Mouse (Mus musculus): Measurements from ENCODE around the gene Ahcyl1.
"Not testable (repeated sequence)": the region's sequence is repeated elsewhere in the genome, so short reads cannot be mapped to it uniquely, and the experiment has no call there.

Gene Ahcyl1

DNA sequence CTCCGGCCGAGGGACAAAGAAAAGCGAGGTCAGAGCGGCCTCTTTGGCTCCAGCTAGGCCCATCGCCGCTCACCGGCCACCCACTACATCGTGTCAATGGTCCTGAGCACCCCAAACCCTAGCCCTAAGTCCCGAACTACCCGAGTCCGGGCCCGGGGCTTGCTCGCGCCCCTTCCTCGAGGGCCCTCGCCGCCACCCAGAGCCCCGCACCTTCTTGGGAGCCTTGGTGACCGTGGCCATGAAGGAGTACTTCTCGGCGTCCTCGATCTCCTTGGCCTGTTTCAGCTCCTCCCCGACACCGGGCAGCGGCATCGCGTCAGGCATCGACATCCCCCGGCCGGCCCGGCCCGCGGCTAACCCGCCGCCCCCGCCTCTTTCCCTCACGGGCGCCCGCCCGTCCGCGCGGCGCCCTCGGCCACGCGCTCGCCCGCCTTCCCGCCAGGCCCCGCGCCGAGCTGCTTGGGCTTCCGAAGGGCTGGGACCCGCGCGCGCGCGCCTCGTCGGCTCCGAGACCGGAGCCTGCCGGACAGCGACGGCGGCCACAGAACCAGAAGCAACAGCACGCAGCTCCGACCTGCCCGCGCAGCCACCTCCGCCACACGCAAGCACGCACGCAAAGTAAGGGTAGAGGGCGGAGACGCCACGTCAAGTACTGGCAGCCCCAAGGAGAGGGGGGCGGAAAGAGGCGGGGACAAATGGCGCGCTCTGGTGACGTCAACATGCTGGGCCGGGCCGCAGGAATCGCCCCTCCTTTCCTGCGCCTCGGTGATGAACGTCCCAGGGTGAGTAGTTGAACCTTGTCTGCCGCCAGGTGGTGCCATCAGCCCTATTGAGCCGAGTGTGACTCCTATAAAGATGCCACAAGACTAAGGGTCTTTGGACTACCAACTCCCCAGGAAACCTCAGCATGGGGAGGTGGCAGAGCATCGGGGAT, at the start of gene Ahcyl1:
Gene Ahcyl1 (minus strand): TSS at position 613 of the 934 bp plus-strand sequence.
- DNase-seq (ENCODE audit: low spot score in 2 of 2): peak; percentile 98 to 100

DNA sequence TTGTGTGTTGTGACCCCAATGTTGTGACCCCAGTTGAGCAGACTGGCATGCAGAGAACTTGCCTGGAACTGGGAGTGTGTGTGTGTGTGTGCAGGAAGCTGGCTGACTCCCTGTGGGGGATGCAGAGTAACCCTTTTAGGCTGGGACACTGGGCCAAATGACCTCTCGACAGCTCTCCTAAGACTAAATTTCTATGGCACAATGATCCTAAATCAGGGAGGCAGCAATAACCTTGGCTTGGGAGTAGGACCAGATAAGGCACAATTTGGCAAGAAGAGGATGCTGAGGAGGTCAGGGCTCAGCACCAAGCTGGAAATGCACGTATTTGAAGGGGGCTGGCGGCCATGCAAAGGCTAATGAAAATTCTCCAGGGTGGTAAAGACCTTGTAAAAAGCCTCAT, 49.7 kb upstream of the Ahcyl1 start:
- no peak for DNase-seq (ENCODE audit: low spot score in 2 of 2)

DNA sequence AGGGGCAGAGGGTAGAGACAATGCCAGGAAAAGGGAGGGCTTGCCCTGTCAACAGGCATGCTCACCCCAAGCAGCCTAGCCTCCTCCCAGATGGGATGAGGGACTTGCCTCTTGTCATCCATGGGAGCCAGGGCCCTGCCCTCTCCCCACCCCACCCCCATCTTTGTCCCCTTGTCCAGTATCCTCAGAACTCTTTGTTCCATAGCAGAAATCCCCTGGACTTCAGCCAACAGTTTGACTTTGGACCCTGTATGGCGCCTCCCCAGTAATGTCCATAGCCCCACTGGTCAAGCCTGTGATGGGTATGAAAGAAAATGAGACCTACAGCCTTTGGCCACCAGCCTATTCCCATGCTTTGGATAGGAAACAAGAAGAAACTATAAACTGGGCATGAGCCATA, 47.3 kb upstream of the Ahcyl1 start:
- no peak for DNase-seq (ENCODE audit: low spot score in 2 of 2)

DNA sequence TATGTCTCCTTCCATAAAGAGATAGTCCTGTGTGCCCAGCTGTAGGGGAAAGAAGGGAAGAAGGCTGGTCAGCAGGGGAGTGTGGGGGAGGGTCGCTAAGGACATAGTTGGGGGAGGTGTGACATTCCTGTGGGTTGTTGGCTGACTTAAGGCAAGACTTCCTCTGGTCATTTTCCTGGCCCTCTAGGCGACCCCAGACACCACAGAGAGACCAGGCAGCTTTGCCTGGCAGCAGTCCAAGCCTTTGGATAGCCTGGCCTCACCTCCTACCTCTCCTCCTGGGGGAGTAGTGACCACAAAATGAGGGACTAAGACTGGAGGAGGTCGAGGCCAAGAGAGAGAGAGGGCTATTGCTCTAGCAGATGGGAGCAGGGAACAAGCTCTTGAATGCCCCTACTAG, 46.7 kb upstream of the Ahcyl1 start:
- no peak for DNase-seq (ENCODE audit: low spot score in 2 of 2)

DNA sequence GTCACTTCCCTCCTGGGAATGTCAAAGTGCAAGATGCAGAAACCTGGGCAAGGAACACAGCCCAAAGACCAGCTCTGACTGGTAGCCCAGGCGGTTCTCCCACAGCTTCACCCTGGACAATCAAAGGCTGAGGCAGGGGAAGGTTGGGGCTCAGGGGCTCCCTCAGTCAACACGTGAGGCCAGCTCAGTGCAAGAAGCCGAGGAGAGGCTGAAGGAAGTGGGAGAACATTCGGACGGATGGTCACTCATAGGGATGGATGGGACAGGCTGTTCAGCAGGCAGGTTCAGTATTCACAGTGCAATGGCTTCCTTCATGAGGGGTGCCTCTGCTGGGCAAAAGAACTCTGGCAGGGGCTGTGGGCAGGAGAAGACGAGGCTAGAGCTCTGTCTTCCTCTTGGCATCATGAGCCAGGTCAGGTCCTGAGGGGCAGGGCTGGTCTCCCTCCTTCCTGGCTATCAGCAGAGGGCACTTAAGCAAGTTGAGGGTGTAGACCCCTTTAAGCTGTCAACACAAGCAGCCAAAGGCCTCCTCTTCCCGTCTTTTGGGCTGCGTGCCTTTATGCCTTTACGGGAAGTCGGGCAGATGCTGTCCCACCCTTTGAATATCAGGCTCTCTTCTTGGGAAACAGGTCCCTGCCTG, 45.8 kb upstream of the Ahcyl1 start:
- DNase-seq (ENCODE audit: low spot score in 2 of 2): no peak

DNA sequence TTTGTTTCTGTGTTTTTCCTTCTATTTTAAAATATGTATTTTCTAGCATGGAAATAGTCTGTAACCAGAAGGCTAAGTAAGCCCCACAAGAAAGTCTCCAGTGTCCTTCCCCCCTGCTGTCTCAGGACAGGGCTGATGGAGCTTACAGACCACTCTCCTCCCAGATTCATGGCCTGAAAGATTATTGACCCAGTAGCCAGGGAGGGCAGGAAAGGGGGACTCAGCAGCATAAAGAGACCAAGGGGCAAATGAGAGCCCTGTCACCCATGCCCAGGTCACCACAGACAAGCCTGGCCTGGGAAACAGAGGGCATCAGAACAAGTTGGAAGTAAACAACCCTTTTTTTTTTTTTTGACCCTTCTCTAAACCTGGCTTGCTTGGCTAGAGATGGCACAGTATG, 45.0 kb upstream of the Ahcyl1 start:
- no peak for DNase-seq (ENCODE audit: low spot score in 2 of 2)

DNA sequence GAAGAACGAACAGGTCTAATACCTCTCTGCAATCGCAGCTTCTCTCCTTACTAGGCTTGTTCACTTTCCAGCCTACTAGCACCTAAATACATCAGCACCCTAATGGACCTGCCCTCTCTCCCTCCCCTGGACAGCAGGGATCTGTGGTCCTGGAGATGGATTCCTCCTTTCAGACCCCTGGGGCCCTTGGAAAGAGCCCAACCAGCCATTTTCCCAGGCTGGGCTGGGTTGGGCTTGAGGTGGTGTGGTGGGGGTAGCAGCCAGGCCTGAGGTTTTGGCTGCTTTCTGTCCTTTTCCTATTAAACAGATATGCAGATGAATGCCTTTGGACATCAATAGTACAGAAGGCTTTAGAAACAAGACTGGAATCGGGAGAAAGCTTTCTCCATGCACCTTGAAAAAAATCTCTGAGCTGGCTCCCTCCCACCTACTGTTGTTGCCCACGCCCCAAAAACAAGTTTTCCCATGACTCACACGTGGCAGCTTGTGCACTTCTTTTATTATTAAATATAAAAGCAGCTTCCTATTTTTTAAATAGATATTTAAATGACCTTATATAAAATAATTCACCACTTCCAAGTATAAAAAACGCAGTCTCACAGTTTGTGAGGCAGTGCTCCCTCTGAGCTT, 44.3 kb upstream of the Ahcyl1 start:
- peak in 1 of 2 experiments; percentile 57 for DNase-seq (ENCODE audit: low spot score in 2 of 2)

DNA sequence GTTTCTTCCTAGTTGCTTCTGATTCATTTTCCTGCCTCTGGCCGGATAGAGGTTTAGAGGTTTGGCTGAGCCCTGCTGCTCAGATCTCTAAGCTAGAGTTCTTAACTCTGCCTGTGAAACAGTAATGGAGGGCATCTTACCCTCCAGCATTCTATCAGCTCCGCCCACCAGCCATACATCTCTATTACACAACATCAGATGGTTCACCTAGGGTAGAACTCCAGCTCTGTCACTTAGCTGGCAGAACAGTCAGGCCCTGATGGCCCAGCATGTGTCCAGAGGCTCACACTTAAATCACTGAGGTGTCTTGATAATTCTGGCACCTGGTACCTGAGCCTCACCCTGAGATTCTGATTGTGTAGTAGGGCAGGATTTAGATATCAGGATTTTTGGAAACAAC, 43.6 kb upstream of the Ahcyl1 start:
- DNase-seq (ENCODE audit: low spot score in 2 of 2): no peak

DNA sequence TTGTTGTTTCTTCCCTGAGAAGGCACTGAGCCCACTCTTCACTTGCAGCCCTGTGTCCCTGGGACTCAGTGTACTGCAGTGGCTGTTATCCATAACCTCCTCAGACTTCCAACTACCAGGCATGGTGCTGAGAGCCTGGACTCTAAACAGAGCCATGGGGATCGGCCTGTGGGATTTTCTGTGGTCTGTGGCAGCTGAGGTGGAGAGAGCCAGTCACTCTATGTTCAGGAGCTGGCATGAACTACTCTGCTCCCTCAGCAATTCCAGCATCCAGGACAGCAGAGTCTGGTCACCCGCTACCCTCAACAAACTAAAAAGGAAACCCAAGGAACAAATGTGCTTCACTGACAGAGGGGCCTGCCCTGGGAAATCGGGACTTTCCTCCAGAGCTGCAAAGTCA, 43.1 kb upstream of the Ahcyl1 start:
- no peak for DNase-seq (ENCODE audit: low spot score in 2 of 2)

DNA sequence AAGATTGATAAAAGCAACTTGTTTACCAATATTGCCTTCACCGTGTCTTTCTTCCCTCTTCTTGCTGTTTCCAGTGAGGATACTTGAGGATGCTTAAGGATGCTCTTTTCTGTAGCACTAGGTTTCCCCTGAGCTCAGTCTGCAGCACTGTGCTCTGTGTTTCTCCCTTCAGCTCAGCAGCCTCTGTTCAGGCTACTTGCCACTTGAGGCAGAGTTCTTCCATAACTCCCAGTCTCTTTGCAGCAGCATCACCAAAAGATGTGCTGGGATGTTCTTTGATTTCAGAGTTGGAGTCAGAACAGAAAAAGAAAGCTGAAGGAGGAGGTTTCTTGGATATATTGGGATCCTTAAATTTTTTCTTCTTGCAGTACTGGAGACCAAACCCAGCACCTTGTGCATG, 42.3 kb upstream of the Ahcyl1 start:
- DNase-seq (ENCODE audit: low spot score in 2 of 2): no peak

DNA sequence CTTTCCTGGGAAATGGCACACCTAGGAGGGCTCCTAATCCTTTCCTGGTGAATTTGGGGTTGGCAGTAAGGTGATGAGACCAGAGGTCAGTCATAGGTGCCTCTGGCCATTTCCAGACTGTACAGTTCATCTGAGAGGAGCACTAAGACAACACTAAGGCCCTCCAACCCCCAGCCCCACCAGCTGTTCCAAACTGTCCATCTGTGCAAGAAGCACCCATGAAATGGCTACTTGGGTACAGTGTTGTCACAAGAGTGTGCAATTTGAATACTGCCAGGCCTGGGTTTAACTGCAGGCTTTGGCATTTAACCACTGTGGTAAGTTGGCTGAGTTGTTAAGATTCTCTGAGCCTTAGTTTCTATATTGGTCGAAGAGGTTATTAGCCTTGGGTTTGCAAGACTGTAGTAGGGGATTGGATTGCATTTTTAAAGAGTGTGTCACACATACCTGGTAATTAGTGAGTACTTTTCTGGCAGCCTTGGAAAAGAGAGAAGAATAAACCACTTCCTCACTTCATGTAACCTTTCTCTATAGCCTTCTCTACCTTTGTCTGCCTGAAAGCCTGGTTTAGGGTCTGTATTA, 41.3 kb upstream of the Ahcyl1 start:
- no peak for DNase-seq (ENCODE audit: low spot score in 2 of 2)

DNA sequence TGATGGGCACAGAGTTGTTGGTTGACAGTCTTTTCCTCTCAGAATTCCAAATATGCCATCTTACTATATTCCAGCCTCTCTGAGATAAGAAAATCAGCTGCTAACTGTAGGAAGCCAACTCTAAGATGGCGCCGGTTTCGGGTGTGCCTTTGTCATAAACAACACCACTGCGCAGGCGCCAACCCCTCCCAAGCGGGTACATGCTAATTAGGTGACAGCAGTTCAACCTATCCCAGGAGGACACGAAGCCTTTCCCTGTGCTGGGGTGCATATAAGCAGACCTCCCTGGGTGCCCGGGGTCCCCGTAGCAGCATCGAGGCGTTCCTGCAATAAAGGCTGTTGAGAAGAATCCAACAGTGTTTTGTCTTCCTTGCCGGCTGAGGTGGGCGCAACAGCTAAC, 39.3 kb upstream of the Ahcyl1 start:
- not testable (repeated sequence) for DNase-seq (ENCODE audit: low spot score in 2 of 2)

DNA sequence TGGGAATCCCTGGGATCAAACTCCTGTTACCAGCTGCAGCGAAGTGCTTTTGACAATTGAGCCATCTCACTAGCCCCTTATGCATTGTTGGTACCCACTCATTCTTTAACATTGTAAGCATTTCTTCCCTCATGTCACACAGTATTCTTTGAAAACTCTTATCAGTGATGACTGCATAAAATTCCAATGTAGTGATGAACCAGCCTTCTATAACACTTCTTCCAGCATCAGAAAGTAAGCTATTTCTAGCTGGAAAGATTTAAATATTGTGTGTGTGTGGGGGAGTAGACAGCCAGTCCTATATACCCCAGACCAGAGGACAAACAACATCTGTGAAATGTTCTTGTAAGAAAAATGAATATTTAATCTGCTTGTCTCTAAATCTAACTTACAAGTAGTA, 37.0 kb upstream of the Ahcyl1 start:
- DNase-seq (ENCODE audit: low spot score in 2 of 2): no peak

DNA sequence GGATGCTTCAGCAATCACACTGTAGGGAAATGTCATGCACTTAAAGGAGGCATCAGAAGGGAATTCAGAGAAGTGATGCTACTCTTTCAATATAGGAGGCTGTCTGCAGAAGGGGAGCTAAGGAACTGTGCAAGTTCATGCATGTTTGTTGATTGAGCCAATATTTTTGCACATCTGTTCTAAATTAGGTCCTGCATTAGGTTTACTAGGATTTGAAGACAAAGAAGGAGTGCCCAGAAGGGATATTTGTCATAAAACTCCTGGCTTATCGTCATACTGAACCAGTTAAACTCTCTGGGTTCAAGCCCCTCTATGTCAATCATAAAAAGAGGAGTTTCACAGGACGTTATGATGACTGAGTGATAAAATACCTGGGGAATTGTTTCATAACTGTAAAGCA, 33.9 kb upstream of the Ahcyl1 start:
- DNase-seq (ENCODE audit: low spot score in 2 of 2): no peak

DNA sequence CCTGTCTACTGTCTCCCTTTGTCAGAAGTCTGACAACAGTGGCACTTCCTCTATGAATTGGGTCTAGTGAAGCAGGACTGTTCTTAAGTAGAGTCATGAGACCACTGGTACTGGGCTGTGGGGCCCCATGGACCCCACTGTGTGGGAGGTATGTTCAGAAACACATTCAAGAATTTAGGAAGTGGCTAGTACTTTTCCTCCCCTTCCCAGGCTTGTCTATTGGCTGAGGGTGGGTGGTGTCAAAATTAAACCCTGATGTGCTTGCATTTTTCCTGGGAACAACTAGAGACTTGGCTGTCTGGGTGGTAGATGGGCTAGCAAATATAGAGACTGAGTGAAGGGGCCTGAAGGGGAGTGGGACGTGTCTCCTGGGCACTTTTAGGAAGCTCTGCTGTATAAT, 32.1 kb upstream of the Ahcyl1 start:
- no peak for DNase-seq (ENCODE audit: low spot score in 2 of 2)

DNA sequence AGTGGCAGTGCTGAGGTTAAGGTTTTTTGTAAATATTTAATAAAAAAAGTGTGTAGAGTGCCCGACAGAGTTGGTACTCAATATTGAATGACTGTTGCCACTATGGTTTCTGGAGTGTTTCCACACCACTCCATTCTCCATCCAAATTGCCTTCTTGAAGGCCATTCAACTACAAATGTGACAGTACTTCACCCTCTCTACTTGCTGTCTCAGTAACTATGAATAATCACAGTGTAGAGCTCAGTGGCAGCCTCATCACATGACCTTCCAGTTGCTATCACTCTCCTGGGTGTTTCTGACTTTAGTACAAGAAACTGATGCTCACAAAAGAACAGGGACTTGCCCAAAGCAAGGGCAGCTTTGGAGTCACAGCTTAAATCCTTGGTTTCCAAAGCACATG, 19.6 kb upstream of the Ahcyl1 start:
- DNase-seq (ENCODE audit: low spot score in 2 of 2): no peak

DNA sequence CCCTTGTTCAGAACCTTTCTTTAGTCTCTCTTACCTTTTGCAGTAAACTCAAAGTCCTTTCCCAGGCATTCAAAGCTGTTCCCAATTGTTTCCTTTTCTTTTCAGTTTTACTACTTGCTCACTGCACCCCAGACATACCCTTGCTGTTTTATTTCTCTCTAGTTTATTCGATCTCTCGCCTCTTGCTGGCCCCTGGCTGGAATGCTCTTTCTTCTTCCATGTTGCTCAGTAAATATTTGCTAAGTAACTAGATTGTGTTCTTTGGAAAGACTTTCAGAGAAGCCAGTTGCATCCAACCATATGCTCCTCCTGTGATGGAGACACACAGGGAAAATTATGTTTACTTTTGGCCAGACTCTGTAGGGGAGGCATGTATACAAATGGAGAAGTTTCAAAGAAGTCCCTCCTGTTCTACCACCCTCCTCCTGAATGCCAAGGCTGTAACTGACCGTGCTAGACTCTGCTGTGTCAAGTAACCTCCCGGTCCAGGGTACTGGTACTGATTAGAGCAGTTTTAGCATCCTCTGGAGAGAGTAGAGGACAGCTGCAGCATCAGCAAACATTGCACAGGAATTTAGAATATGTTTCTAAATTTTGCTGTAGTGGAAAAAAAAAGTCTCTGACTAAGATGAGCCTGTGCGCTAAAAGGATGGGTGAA, 18.0 kb upstream of the Ahcyl1 start:
- DNase-seq (ENCODE audit: low spot score in 2 of 2): no peak

DNA sequence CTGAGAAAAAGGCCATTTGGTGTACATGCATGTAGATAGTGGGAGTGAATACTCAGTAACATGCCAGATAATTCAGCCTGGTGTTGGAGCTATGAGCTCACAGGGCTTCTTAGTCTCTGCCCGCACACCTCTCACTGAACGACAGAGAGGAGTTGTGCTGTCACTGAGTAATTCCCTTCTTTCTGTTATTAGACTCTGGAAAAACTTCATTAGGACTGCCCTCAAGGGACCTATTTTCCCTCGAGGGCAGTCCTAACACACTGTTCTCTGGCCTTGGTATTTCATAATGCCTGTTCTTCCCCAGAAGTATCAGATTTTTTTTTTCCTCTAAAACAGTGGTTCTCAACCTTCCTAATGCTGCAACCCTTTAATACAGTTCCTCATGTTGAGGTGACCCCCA, 15.7 kb upstream of the Ahcyl1 start:
- no peak for DNase-seq (ENCODE audit: low spot score in 2 of 2)

DNA sequence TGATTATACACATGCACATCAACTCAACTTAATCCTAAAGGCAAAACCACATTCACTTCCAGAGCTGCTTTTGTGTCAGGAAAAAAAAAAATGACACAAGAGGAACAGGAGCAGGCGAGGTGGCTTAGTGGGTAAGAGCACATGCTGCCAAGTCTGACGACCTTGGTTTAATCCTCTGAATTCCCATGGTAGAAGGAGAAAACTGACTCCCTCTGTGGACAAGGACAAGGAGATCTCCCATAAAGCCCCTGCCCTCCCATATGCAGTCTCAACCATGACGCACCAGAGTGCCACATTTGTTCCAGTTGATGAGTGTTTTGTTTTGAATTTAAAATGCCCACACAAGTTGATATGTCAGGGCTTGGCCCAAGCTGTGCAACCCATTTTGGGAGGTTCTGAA, 12.8 kb upstream of the Ahcyl1 start:
- no peak for DNase-seq (ENCODE audit: low spot score in 2 of 2)

DNA sequence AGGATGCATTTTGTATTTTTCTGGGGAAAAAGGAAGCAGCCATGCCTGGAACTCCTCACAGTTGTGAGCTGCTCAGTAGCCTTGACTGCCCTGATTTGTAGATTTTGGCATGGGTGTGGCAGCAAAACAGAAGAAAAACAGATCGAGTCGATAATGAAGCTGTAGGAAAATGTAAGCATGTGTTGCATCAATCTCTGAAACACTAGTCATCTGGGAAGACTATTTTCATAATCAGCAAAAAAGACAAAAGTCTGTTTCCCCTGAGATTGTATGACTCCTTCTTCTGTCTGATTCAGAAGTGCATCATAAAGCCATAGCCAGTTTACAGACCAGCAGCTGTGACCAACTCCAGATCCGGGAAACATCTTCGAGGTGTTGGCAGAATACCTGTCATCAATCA, 10.9 kb upstream of the Ahcyl1 start:
- DNase-seq (ENCODE audit: low spot score in 2 of 2): no peak

DNA sequence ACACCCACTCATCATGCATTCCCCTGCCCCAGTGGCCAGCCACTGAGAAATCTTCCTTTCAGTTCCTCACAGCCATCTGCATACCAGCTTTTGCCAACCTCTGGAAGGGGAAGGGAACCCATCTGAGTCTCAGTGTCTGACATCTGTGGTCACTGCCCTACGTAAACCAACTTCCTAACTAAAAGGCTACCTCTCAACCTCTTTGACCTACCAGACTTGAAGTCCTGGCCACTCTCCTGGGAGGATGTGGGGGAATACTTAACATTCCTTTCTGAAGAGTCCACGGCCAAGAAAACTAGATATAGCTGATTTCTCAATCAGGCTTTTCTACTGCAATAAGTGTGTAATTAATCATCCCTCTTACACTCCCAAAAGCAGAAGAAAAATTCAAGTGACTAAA, 9.8 kb upstream of the Ahcyl1 start:
- no peak for DNase-seq (ENCODE audit: low spot score in 2 of 2)

DNA sequence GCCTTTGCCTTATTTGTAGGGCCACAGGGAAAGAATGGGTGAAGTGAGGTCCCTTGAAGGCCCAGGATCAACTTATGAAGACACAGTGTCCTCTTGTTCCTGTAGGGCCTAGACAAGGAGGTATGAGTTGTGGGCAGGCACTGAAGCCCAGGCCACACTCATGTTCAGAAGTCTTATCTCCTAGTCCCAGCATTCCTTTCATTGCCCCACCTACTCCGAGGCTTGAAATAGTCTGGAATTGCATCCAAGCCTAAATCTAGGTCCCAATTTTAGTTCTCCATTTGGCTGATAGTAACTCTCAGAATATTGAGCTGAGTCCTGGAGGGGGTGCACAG, 8.0 kb upstream of the Ahcyl1 start:
- no peak for DNase-seq (ENCODE audit: low spot score in 2 of 2)
